Mouse (Mus musculus) forebrain, embryonic 14.5 days (tissue): ENCODE results near the gene Capn5. TPM values are rescaled to one million over a fixed set of nuclear protein-coding genes. Genes with fewer than 3 reads are reported as not detected.
A peak's percentile ranks its signal among the peaks of the same experiment; 100 is the strongest.

Experiments used
- ATAC-seq: fragments of 200-750 bp; cut with Nextera tagmentation; 2 replicates; pipeline ENCODE4 v1.8.0; 2017; ENCODE audit warnings: mild to moderate bottlenecking, moderate library complexity
- DNase-seq: peaks from one replicate; pipeline ENCODE4 v3.0.0-alpha.2; 2015; ENCODE audit warnings: low spot score
- H3K27ac ChIP-seq: fragments of 300-500 bp; sonication (generic); 2 replicates; pipeline ENCODE4 v1.5.1; 2014; ENCODE audit warnings: low read depth, mild to moderate bottlenecking, control low read depth, low read length, moderate library complexity
- H3K27me3 ChIP-seq: fragments of 300-500 bp; sonication (generic); replicated peaks from 2 replicates; pipeline ENCODE4 v1.6.1; 2014; ENCODE audit warnings: low read length, control low read depth, mixed read lengths; ENCODE audit not compliant: control insufficient read depth, insufficient read depth
- H3K36me3 ChIP-seq: fragments of 300-500 bp; sonication (generic); 2 replicates; pipeline ENCODE4 v1.6.1; 2014; ENCODE audit warnings: low read length, control low read depth; ENCODE audit not compliant: control insufficient read depth, insufficient read depth
- H3K4me1 ChIP-seq: fragments of 300-500 bp; sonication (generic); 2 replicates; pipeline ENCODE4 v1.6.1; 2014; ENCODE audit warnings: antibody characterized with exemption, low read length, control low read depth; ENCODE audit not compliant: control insufficient read depth, insufficient read depth
- H3K4me2 ChIP-seq: fragments of 300-500 bp; sonication (generic); 2 replicates; pipeline ENCODE4 v1.6.1; 2014; ENCODE audit warnings: mild to moderate bottlenecking, control low read depth, low read length
- H3K4me3 ChIP-seq: fragments of 300-500 bp; sonication (generic); 2 replicates; pipeline ENCODE4 v1.5.1; 2014; ENCODE audit warnings: low read depth, low read length, control low read depth
- H3K9ac ChIP-seq: fragments of 300-500 bp; sonication (generic); 2 replicates; pipeline ENCODE4 v1.6.1; 2014; ENCODE audit warnings: mild to moderate bottlenecking, low read length, control low read depth, moderate library complexity
- H3K9me3 ChIP-seq: fragments of 300-500 bp; sonication (generic); replicated peaks from 2 replicates; pipeline ENCODE4 v1.6.1; 2016; ENCODE audit warnings: low read length, control low read depth, mixed read lengths; ENCODE audit not compliant: control insufficient read depth
- WGBS: fragments of 180-500 bp; shearing (Covaris S2); extraction: QIAGEN DNeasy Blood & Tissue Kit; methylation state at CpG from one replicate; pipeline ENCODE4 v1.1.7; 2014; 5-methylcytosine and 5-hydroxymethylcytosine counted together
- polyA plus RNA-seq: library from polyadenylated mRNA; unstranded; fragments of >200 nt; fragmentation: Nextera tagmentation; extraction: Ambion mirVana; gene quantifications from 2 replicates; pipeline ENCODE4 v1.2.1, GENCODE M21; 2014

Capn5 gene
- polyA plus RNA-seq, 1 experiment from 2014 or later: 6.1 TPM

DNA sequence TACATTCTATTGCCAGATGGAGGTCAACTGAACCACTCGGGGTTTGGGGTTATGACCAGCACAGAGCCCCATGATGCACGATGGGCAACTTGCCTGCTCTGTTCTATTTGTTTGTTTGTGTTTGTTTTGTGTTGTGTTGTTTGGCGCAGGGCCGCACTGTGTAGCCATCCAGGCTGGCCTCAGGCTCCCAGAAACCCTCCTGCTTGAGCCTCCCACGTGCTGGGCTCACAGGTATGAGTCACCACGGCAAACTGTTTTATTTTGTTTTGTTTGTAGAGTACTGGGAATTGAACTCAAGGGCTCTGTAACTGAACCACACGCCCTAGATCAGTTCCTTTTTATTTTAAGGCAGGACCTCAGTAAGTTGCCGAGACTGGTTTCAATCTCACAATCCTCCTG, 31.6 kb downstream of the Capn5 start:
- Histone ChIP-seq H3K9me3 (no peaks in the 10 kb centered on the region), H3K36me3 (0 out of 2 replicates have a peak, but pooled peaks cover 3% of the 10 kb centered on the region), H3K4me1 (peaks cover 7% of the 10 kb centered on the region), H3K4me2 (no peak overlapping the region), H3K27me3 (no peaks in the 10 kb centered on the region), H3K4me3 (no peak overlapping the region), H3K9ac (no peak overlapping the region), H3K27ac (peak overlapping the region; percentile 27; the same call in 1 of the 2 replicates)
- DNase-seq: no peak
- ATAC-seq: no peak
- WGBS: 80% methylated on average over 8 of the region's 8 CpGs

DNA sequence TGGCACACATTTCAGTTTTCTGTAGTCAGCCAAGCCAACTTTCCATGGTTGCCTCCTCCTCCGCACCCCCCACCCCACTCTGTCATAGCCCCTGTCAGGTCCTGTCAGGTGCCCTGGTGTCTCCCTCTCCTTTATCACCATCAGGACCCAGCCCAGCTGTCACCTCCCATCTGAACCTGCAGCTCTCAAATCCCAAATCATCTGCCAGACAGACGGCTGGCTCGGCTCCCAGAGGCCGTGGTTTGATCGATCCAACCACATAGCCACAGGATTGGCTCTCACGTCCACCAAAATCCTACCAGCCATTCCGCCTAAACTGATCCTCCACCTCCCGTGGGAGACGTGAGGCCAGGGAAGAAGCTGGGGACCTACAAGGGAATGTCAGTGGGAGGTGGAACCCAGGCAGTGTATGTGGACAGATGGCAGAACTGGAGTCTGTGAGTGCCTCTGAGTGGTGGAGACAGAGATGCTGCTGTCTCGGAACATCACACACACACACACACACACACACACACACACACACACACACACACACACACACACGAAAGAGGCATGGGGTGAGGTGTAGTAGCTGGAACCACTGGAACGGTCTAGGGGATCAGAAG, 32.1 kb downstream of the Capn5 start:
- Histone ChIP-seq H3K4me2 (no peak overlapping the region), H3K27me3 (no peaks in the 10 kb centered on the region), H3K4me1 (peaks cover 7% of the 10 kb centered on the region), H3K9me3 (no peaks in the 10 kb centered on the region), H3K9ac (no peak overlapping the region), H3K36me3 (0 out of 2 replicates have a peak, but pooled peaks cover 3% of the 10 kb centered on the region), H3K4me3 (no peak overlapping the region), H3K27ac (no peak overlapping the region)
- peak; percentile 15; the same call in 1 of the 2 replicates for ATAC-seq
- WGBS: 80% methylated on average over 12 of the region's 12 CpGs
- no peak for DNase-seq

DNA sequence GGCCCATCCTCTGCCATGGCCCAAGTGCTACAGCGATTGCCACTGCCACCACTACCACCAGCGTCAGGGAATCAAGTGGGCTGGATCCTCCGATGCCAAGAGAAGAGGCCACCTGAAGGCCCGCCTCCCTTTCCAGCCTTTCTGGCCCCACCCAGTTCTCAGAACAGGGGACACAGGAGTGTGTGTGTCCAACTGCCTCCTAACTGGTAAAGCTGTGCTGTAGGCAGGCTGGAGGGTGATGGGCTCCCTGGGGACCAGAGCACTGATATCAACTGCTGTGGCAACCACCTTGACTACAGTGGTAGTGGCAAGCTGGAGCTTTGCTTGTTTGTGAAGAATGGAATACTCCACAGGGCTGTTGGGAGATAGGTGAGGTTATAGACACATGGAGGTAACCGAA, 32.7 kb downstream of the Capn5 start, which contains the start of gene Omp:
Omp (minus strand) TSS at position 101 of the 400 bp plus-strand sequence.
- no peaks in the 10 kb centered on the region for H3K27me3 ChIP-seq
- no peaks in the 10 kb centered on the region for H3K9me3 ChIP-seq
- DNase-seq: no peak
- H3K4me2 ChIP-seq: no peak within 1 kb of the TSS
- 0 out of 2 replicates have a peak within 1 kb of the TSS, but pooled peaks have one; percentile 27 for H3K27ac ChIP-seq
- no peak for ATAC-seq
- no peak within 1 kb of the TSS for H3K9ac ChIP-seq
- 0 out of 2 replicates have a peak, but pooled peaks cover 3% of the 10 kb centered on the region for H3K36me3 ChIP-seq
- H3K4me1 ChIP-seq: peaks cover 7% of the 10 kb centered on the region
- no peak within 1 kb of the TSS for H3K4me3 ChIP-seq
- 90% methylated on average over 5 of the region's 5 CpGs for WGBS

DNA sequence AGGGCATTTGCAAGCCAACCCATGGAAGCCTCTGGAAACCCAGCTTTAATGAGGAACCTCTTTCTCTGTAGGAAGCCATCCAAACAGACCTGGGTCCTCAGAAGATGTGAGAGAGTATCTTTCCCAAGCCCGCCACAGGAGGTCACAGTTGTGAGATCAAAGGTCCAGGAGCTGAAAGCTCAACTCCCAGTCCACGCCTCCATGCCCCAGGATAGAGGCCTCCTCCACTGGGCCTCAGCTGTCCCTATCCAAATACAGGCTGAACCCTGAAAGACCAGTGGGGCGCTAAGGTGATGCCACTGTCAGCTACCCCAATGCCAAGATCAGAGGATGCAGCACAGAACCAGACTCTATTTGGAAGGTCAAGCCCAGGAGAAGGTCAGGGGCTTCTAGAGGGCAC, 35.4 kb downstream of the Capn5 start:
- Histone ChIP-seq H3K9me3 (no peaks in the 10 kb centered on the region), H3K27ac (no peak overlapping the region), H3K4me3 (no peak overlapping the region), H3K36me3 (0 out of 2 replicates have a peak, but pooled peaks cover 3% of the 10 kb centered on the region), H3K4me1 (no peaks in the 10 kb centered on the region), H3K27me3 (no peaks in the 10 kb centered on the region), H3K4me2 (no peak overlapping the region), H3K9ac (no peak overlapping the region)
- DNase-seq (no peak), ATAC-seq (no peak)
- 64% methylated on average over 3 of the region's 3 CpGs for WGBS

DNA sequence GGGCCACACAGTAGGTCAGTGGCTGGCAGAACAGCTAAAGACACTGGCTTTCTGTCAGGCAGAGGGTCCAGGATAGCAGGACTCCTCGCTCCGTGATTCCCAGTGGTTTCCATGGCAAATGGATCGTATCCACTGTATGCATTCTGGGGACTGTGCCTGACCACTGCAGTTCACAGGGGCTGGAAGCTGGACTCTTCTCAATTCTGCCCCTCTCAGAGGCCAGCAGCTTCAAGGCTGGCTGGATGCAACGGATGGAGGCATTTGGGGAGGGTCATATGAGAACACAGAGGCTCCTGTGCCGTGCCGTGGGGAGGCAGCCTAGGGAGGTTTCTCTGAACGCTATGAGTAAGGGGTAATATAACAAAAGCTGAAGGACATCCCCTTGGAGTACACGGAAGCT, 35.8 kb downstream of the Capn5 start:
- 0 out of 2 replicates have a peak, but pooled peaks cover 3% of the 10 kb centered on the region for H3K36me3 ChIP-seq
- no peak overlapping the region for H3K27ac ChIP-seq
- DNase-seq: no peak
- H3K27me3 ChIP-seq: no peaks in the 10 kb centered on the region
- 64% methylated on average over 8 of the region's 8 CpGs for WGBS
- H3K9ac ChIP-seq: no peak overlapping the region
- no peak overlapping the region for H3K4me3 ChIP-seq
- ATAC-seq: no peak
- no peak overlapping the region for H3K4me2 ChIP-seq
- no peaks in the 10 kb centered on the region for H3K9me3 ChIP-seq
- H3K4me1 ChIP-seq: no peaks in the 10 kb centered on the region

DNA sequence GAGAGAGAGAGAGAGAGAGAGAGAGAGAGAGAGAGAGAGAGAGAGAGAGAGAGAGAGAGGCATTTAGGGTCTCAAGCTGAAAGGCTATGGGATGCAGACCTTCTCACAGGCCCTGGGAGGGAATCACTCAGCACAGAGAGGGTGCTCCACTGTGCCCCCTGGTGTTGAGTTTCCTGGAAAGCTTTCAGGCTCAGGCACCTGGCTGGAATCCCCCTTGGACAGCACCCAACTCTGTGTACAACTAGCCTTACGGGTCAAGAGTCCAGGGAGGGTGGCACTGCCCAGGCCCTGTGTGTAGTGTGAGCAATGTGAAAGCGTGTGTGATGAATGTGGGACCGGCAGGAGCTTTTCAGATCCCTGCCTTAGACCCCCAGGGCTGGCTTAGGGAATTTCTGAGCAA, 36.9 kb downstream of the Capn5 start:
- Histone ChIP-seq H3K9ac (no peak overlapping the region), H3K27ac (no peak overlapping the region), H3K4me2 (no peak overlapping the region), H3K4me1 (no peaks in the 10 kb centered on the region), H3K36me3 (0 out of 2 replicates have a peak, but pooled peaks cover 3% of the 10 kb centered on the region), H3K4me3 (no peak overlapping the region), H3K9me3 (no peaks in the 10 kb centered on the region), H3K27me3 (no peaks in the 10 kb centered on the region)
- peak; percentile 42 for DNase-seq
- no peak for ATAC-seq
- WGBS: 54% methylated on average over 3 of the region's 3 CpGs

DNA sequence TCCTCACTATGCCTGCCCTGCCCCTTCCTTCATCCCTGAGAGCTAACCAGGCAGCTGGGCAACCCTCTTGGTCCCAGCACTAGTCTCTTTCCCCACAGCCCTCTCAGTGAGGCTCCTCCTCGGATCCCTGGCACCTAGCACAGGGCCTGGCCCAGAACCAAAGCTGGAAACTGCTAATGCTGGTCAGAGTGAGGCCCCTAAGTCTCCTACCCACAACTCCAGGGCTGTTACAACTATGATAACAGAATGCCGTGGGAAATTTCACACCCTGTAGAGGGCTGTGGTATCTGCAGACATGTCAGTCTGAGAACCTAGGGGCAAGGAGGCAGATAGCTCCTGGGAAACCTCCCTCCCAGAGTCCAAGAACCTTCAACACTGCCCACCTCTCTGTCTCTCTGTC, 37.5 kb downstream of the Capn5 start:
- no peak for DNase-seq
- H3K36me3 ChIP-seq: 0 out of 2 replicates have a peak, but pooled peaks cover 3% of the 10 kb centered on the region
- H3K4me1 ChIP-seq: no peaks in the 10 kb centered on the region
- WGBS: 58% methylated on average over 2 of the region's 2 CpGs
- no peak overlapping the region for H3K9ac ChIP-seq
- 0 out of 2 replicates have a peak overlapping the region, but pooled peaks have one; percentile 21 for H3K27ac ChIP-seq
- no peak overlapping the region for H3K4me3 ChIP-seq
- no peak for ATAC-seq
- no peaks in the 10 kb centered on the region for H3K27me3 ChIP-seq
- H3K9me3 ChIP-seq: no peaks in the 10 kb centered on the region
- H3K4me2 ChIP-seq: no peak overlapping the region

DNA sequence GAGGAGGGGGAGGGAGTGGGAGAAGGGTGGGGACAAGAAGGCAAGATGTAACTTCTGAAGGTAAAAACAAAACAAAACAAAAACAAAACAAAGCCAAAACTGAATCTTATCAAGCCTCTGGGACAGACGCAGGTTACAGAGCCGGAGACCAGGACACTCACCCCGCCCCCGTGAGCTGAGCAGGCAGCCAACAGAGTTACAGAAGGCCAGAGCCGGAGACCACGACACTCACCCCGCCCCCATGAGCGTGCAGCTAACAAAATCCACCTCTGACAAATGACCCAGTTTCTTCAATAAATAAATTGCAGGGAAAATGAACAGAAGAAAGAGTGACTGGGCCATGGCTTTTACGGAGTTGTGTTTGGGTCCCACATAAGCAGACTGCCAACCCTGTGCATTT, 38.9 kb downstream of the Capn5 start:
- H3K4me2 ChIP-seq: no peak overlapping the region
- no peak overlapping the region for H3K27ac ChIP-seq
- no peaks in the 10 kb centered on the region for H3K27me3 ChIP-seq
- ATAC-seq (no peak), DNase-seq (no peak)
- H3K4me3 ChIP-seq: no peak overlapping the region
- no peaks in the 10 kb centered on the region for H3K4me1 ChIP-seq
- no peaks in the 10 kb centered on the region for H3K36me3 ChIP-seq
- 15% methylated on average over 9 of the region's 9 CpGs for WGBS
- no peaks in the 10 kb centered on the region for H3K9me3 ChIP-seq
- no peak overlapping the region for H3K9ac ChIP-seq

DNA sequence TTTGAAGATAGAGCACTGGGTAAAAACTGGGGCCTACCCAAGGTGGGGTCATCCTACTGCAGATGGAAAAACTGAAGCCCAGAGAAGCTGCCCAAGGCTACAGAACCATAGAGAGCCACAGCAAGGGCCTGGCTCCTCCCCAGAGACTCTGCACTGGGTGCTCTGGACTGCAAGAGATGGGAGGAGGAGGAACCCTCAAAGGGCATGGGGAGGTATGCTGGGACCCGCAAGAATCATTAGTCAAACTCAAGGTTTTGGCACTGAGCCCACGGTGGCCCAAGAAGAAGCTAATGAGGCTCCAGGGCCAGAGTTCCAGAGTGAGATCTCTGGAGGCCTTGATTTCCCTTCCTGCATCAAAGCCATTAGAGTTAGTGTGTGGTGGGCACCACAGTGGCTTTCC, 40.1 kb downstream of the Capn5 start:
- no peak overlapping the region for H3K4me3 ChIP-seq
- H3K4me2 ChIP-seq: no peak overlapping the region
- ATAC-seq: no peak
- WGBS: 64% methylated on average over 2 of the region's 2 CpGs
- no peaks in the 10 kb centered on the region for H3K4me1 ChIP-seq
- no peaks in the 10 kb centered on the region for H3K9me3 ChIP-seq
- H3K9ac ChIP-seq: no peak overlapping the region
- no peak overlapping the region for H3K27ac ChIP-seq
- no peaks in the 10 kb centered on the region for H3K27me3 ChIP-seq
- H3K36me3 ChIP-seq: no peaks in the 10 kb centered on the region
- no peak for DNase-seq
